Mouse (Mus musculus): ENCODE measurements around the gene Akap2. TPM values are rescaled to one million over a fixed set of nuclear protein-coding genes. Genes with fewer than 3 reads are reported as not detected.

Akap2 gene
- polyA plus RNA-seq, 2 experiments: 0.76 to 1.5 TPM

DNA sequence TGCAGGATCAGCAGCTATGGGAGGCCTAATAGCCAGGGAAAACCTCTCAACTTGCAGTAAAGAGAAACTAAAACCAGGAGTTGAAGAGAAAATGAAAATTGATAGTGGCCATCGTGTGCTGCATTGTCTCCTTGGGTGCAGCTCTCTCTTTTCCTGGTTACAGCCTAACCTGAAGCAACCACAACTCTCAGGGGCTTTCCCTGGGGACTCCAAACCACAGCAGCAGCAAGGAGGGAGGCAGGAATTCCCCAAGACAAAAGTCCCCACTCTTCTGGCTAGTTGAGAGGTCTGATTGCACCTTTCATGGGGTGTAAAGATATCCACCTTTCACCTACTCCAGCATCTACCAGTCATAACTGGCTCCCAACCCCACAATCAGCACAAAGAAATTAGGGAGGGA is 8.1 kb downstream of the Akap2 start:
- no peak overlapping the region for H3K4me3 ChIP-seq (ENCODE audit: insufficient read depth in 1 of 2, low read depth in 2 of 2, low read length in 2 of 2)
- H3K4me1 ChIP-seq (replicated peaks; ENCODE audit: control insufficient read depth in 2 of 2, insufficient read depth in 2 of 2, low read length in 1 of 2): no peaks in the 10 kb centered on the region
- H3K4me2 ChIP-seq (ENCODE audit: low read depth): no peak overlapping the region
- no peak overlapping the region for H3K27ac ChIP-seq
- ATAC-seq (ENCODE audit: insufficient read depth) (no peak), DNase-seq (ENCODE audit: low read depth in 3 of 3, low spot score in 3 of 3) (no peak)
- no peaks in the 10 kb centered on the region for H3K27me3 ChIP-seq (ENCODE audit: control insufficient read depth, insufficient read depth, low read length)
- H3K36me3 ChIP-seq (replicated peaks; ENCODE audit: control insufficient read depth, insufficient read depth, low read depth): no peaks in the 10 kb centered on the region
- 44% methylated on average over 1 of the region's 1 CpGs for WGBS (ENCODE audit: insufficient replicate concordance)
- no peak overlapping the region for H3K9ac ChIP-seq (replicated peaks)
- no peaks in the 10 kb centered on the region for H3K9me3 ChIP-seq (ENCODE audit: control insufficient read depth, low read length)
- TF ChIP-seq EP300 (IDR thresholded peaks at IDR 0.05; ENCODE audit: low read depth): no peak
- no peak for TF ChIP-seq CTCF (IDR thresholded peaks at IDR 0.05; ENCODE audit: low read depth)

DNA sequence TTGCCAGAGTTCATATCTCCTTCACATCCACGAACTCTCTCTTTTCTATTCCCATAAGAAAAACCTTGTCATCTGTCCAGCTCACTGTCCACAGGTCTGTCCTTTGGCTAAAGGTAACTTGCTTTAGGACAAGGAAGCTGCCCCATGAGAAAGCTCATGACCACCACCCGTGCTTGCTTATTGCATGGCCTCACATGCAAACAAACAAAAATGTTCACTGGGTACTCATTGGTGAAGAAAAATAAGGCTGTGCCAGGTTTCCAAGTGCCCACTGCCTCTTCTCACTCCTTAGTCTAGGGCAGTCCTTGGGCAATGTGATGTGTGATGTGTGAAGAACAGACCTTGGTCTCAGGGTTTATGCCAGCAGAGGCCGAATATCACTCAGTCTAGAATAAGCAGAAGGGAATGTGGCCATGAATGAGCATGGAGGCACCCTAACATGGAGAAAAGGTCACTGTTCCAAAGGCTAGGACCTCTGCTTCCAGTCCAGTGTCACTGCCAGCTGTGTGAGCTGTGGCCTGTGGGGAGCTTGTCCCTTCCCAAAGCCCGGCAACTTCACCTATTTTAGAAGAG is 11.2 kb downstream of the Akap2 start:
- H3K9me3 ChIP-seq (ENCODE audit: control insufficient read depth, low read length): no peaks in the 10 kb centered on the region
- H3K4me3 ChIP-seq (ENCODE audit: insufficient read depth in 1 of 2, low read depth in 2 of 2, low read length in 2 of 2): no peak overlapping the region
- TF ChIP-seq EP300 (IDR thresholded peaks at IDR 0.05; ENCODE audit: low read depth) (no peak), CTCF (IDR thresholded peaks at IDR 0.05; ENCODE audit: low read depth) (no peak)
- WGBS (ENCODE audit: insufficient replicate concordance): 56% methylated on average over 4 of the region's 4 CpGs
- H3K27ac ChIP-seq: no peak overlapping the region
- H3K36me3 ChIP-seq (replicated peaks; ENCODE audit: control insufficient read depth, insufficient read depth, low read depth): no peaks in the 10 kb centered on the region
- H3K4me2 ChIP-seq (ENCODE audit: low read depth): no peak overlapping the region
- ATAC-seq (ENCODE audit: insufficient read depth): no peak
- no peaks in the 10 kb centered on the region for H3K27me3 ChIP-seq (ENCODE audit: control insufficient read depth, insufficient read depth, low read length)
- DNase-seq (ENCODE audit: low read depth in 3 of 3, low spot score in 3 of 3): no peak
- H3K4me1 ChIP-seq (replicated peaks; ENCODE audit: control insufficient read depth in 2 of 2, insufficient read depth in 2 of 2, low read length in 1 of 2): no peaks in the 10 kb centered on the region
- no peak overlapping the region for H3K9ac ChIP-seq (replicated peaks)

DNA sequence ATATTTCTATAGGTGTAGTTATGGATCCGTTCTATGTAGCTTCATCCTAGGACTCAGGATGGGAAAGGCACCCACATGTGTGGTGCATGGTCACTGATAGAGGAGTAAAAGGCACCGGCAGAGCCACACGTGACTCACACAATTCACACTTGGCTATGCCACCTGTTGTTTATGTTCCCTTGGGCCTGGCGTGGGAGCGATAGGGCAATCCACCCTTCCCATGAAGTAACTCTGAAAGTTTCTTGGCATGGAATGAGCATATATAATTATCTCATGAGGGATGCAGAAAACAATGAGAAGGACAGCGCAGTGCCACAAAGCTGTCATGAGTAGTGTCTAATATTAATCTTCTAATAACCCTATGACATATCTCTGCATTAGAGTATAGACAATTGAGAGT is 12.6 kb downstream of the Akap2 start:
- Histone ChIP-seq H3K4me2 (ENCODE audit: low read depth) (no peak overlapping the region), H3K4me1 (replicated peaks; ENCODE audit: control insufficient read depth in 2 of 2, insufficient read depth in 2 of 2, low read length in 1 of 2) (no peaks in the 10 kb centered on the region), H3K36me3 (replicated peaks; ENCODE audit: control insufficient read depth, insufficient read depth, low read depth) (no peaks in the 10 kb centered on the region), H3K27me3 (ENCODE audit: control insufficient read depth, insufficient read depth, low read length) (no peaks in the 10 kb centered on the region), H3K9me3 (ENCODE audit: control insufficient read depth, low read length) (no peaks in the 10 kb centered on the region), H3K4me3 (ENCODE audit: insufficient read depth in 1 of 2, low read depth in 2 of 2, low read length in 2 of 2) (no peak overlapping the region), H3K9ac (replicated peaks) (no peak overlapping the region), H3K27ac (no peak overlapping the region)
- ATAC-seq (ENCODE audit: insufficient read depth): no peak
- 76% methylated on average over 6 of the region's 6 CpGs for WGBS (ENCODE audit: insufficient replicate concordance)
- TF ChIP-seq CTCF (IDR thresholded peaks at IDR 0.05; ENCODE audit: low read depth) (no peak), EP300 (IDR thresholded peaks at IDR 0.05; ENCODE audit: low read depth) (no peak)
- no peak for DNase-seq (ENCODE audit: low read depth in 3 of 3, low spot score in 3 of 3)

DNA sequence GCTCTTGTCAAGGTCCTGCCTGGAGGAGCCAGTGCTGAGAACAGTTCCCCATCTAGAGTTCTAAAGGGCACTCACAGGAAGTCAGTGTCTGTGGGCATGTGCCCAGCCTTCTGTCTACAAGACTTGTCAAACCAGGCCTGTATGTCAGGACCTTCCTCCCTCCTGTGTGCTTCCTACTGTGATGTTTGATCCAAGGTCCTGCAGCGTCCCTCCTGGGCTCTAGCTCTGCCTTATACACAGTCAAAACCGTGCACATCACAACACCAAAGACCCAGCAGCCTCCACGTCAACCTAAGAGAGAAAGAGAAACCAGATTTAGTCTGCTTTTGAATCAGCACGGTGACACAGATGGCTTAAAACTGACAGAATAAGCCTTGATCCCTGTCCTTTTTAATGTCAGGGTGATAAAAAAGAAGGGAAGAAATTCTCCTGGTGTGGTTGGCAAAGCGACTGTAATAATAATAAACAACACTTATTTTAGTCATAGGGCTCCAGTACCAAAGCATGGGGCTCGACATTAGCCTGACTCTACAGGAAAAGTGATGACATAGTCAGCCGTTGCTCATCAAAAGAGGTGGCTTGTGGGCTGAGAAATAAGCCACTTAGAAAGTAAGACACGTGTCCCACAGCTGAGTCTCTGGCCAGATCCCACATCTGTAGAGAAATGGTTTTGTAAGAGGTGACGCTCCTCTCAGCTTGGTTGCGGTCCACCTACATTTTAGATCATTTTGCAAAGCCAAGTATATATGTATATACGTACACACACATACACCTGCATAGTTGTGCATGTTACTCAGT is 13.5 kb downstream of the Akap2 start:
- ATAC-seq (ENCODE audit: insufficient read depth) (no peak), DNase-seq (ENCODE audit: low read depth in 3 of 3, low spot score in 3 of 3) (no peak)
- no peak for TF ChIP-seq CTCF (IDR thresholded peaks at IDR 0.05; ENCODE audit: low read depth)
- WGBS (ENCODE audit: insufficient replicate concordance): 54% methylated on average over 11 of the region's 11 CpGs
- no peak overlapping the region for H3K4me3 ChIP-seq (ENCODE audit: insufficient read depth in 1 of 2, low read depth in 2 of 2, low read length in 2 of 2)
- no peaks in the 10 kb centered on the region for H3K36me3 ChIP-seq (replicated peaks; ENCODE audit: control insufficient read depth, insufficient read depth, low read depth)
- H3K27ac ChIP-seq: no peak overlapping the region
- H3K4me1 ChIP-seq (replicated peaks; ENCODE audit: control insufficient read depth in 2 of 2, insufficient read depth in 2 of 2, low read length in 1 of 2): no peaks in the 10 kb centered on the region
- no peak overlapping the region for H3K4me2 ChIP-seq (ENCODE audit: low read depth)
- no peaks in the 10 kb centered on the region for H3K27me3 ChIP-seq (ENCODE audit: control insufficient read depth, insufficient read depth, low read length)
- H3K9ac ChIP-seq (replicated peaks): no peak overlapping the region
- H3K9me3 ChIP-seq (ENCODE audit: control insufficient read depth, low read length): no peaks in the 10 kb centered on the region

DNA sequence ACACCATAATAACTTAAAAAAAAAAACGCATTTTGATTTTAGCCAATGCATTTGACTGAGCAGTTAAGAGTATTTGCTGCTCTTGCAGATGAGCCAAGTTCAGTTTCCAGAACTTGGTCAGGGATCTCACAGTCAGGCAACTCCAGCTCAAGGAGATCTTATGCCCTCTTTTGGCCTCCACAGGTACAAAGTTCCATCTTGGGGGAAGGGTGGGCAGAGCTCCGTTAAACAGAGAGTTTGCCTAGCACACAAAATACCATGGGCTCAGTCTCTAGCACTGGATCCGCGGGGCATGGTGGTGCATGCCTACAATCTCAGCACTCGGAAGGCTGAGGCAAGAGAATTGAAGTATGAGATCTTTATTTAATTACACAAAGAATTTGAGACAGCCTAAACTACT is 14.9 kb downstream of the Akap2 start:
- DNase-seq (ENCODE audit: low read depth in 3 of 3, low spot score in 3 of 3) (no peak), ATAC-seq (ENCODE audit: insufficient read depth) (no peak)
- WGBS (ENCODE audit: insufficient replicate concordance): 58% methylated on average over 5 of the region's 5 CpGs
- no peak overlapping the region for H3K9ac ChIP-seq (replicated peaks)
- H3K27ac ChIP-seq: no peak overlapping the region
- H3K4me1 ChIP-seq (replicated peaks; ENCODE audit: control insufficient read depth in 2 of 2, insufficient read depth in 2 of 2, low read length in 1 of 2): no peaks in the 10 kb centered on the region
- no peak for TF ChIP-seq EP300 (IDR thresholded peaks at IDR 0.05; ENCODE audit: low read depth)
- no peak for TF ChIP-seq CTCF (IDR thresholded peaks at IDR 0.05; ENCODE audit: low read depth)
- H3K9me3 ChIP-seq (ENCODE audit: control insufficient read depth, low read length): no peaks in the 10 kb centered on the region
- H3K36me3 ChIP-seq (replicated peaks; ENCODE audit: control insufficient read depth, insufficient read depth, low read depth): no peaks in the 10 kb centered on the region
- no peaks in the 10 kb centered on the region for H3K27me3 ChIP-seq (ENCODE audit: control insufficient read depth, insufficient read depth, low read length)
- H3K4me3 ChIP-seq (ENCODE audit: insufficient read depth in 1 of 2, low read depth in 2 of 2, low read length in 2 of 2): no peak overlapping the region
- H3K4me2 ChIP-seq (ENCODE audit: low read depth): no peak overlapping the region

Measured in liver, embryonic 14.5 days (tissue).